Mouse (Mus musculus) cerebellum, postnatal 10 days (tissue): ENCODE results near the gene Fyttd1.
A peak's percentile ranks its signal among the peaks of the same experiment; 100 is the strongest.
"Not testable (repeated sequence)": the region's sequence is repeated elsewhere in the genome, so short reads cannot be mapped to it uniquely, and the experiment has no call there.

ENCODE experiments used
- DNase-seq, 2 experiments: peaks; one replicate each; pipeline ENCODE4 v3.0.0; 2021; ENCODE audit warnings: mixed read lengths in 2 of 2

The Fyttd1 gene

DNA sequence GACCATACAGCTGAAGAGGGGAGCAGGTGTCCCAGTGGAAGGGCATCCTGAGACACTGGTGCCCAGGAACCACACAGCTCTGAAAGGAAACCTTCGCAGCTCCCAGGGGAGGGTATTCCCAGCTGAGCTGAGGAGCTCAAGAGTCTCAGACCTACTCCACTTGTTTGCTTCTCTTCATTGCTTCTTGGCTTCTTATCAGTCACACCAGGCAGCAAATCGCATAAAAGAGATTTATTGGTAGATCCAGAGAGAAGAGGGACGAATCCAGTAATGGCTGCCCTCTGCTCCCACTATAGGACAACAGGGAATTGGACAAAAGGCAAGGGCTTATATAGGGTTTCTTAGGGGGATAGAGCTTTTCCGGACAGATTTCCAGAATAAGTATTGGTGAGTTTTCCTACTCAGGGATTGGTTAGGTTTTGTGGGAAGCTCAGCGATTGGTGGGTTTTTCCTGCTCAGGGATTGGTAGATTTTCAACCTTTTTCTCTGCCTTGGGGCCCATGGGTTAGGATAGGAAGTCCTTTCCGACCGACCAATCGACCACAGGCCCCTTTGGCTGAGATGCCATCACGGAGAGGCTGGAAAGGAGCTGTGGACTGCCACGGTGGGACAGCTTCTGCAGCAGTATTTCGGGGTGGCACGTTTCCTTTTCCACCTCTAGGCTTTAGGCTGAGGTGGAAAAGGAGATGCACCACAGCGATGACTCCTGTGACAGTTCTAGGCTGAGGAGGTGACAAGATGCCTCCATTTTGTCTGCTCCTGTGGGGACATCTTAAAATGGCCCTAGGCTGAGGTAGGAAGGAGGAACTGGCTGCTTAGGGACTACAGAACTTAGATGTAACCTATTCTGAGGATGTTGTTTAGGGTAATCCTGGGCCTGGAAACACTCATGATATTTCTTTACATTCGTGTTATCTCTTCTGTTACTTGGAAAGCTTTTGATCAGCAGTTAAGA is 1.9 kb downstream of the Fyttd1 start:
- no peak for DNase-seq

DNA sequence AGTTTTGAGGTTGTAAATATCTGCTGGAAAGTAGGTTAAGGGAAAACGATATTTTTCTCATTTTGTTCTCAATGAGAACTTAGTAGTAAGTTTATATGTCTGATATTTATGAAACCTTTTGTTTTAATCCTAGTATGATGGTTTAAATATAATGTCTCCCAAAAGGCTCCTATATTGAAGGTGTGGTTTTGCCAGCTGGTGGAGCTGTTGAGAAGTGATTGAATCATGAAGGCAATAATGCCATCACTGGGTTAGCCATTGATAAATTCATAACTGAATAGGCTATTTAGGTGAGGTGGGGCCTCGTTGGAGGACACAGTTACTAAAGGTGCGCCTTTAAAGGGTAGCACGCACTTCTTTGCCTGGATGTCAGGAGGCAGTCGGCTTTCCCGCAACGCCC is 4.2 kb downstream of the Fyttd1 start:
- DNase-seq, result no peak

DNA sequence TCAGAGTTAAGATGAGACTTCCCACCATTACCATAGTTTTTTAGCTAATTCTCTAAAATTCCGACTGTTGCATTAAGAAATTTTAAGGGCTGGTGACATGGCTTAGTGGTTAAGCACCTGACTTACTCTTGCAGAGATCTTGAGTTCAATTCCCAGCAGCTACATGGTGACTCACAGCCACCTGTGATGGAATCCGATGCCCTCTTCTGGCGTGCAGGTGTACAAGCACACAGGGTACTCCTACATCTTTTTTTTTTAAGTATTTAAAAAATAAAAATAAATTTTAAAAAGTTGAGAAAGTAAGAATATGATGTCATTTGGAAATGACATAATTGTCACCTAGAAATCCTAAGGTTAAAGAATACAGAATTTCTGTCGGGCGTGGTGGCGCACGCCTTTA is 10.7 kb downstream of the Fyttd1 start:
- no peak for DNase-seq

DNA sequence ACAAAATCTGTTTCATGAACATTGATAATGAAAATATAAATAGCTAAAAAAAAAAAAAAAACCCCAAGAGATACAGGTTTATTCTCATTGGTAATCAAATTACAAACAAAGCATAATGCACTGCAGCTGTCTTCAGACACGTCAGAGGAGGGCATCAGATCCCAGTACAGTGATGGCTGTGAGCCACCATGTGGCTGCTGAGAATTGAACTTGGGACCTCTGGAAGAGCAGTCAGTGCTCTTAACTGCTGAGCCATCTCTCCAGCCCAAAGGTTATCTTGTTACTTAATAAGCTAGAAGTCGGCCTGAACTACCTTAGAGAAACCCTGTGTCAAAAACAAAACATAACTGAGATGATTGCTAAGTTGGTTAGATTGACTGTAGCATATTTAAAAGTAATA is 12.6 kb downstream of the Fyttd1 start:
- no peak for DNase-seq

DNA sequence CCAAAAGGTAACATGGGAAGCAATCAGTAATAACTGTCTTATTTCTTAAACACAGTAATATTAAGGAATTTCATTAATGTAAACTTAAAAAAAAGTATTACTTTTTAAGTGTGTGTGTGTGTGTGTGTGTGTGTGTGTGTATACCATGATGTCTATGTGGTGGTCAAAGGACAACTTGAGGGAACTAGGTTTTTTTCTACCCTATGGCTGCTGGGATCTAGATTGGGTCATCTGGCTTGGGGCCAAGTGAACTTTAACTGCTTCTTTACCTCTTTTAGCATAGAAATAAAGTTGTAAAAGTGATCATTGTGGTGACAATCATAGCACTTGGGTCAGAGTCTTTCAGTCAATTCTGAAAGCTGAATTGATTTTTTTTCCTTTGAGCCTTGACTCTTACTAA is 18.8 kb downstream of the Fyttd1 start:
- DNase-seq, result no peak

DNA sequence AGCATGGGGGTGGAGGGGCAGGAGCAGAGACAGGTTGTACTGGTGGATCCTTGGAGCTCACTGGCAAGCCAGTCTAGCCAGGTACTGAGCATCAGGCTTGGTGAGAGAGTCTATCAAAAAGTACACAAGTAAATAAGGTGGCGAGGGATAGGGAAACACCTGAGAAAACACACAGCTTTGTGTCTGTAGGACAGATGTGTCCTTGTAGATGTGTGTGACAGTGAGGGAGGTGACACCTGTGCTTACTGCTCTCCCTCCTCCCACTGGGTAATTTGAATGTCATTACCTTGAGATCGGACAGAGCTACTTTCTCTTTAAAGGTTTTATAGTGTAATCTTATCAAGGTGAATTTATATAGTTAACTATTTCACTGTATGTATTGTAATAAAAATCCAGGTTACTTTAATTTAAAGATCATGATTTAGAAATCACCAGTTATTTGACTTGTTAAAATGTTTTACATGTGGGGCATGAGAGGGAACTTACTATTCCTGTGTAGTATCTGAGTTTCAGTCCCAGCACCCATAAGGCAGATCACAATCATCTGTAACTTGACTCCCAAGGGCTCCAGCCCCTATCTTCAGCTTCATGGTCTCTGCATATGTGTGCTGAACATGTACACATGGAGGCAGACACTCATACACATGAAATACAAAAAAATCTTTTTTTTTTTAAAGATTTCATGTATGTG is 24.2 kb downstream of the Fyttd1 start:
- DNase-seq, result no peak

DNA sequence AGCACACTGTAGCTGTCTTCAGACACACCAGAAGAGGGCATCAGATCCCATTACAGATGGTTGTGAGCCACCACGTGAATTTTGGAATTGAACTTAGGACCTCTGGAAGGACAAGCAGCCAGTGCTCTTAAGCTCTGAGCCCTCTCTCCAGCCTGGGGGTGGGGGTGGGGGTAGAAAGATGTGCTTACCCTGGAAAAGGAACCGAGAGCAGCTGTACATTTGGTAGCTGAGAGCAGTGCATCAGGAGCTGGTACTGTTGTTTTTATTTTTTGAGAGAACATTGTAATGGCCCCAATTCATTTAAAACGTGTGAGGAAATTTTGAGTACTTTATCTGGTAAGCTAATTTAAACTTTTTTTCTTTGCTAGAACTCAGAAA is 24.7 kb downstream of the Fyttd1 start:
- no peak for DNase-seq

DNA sequence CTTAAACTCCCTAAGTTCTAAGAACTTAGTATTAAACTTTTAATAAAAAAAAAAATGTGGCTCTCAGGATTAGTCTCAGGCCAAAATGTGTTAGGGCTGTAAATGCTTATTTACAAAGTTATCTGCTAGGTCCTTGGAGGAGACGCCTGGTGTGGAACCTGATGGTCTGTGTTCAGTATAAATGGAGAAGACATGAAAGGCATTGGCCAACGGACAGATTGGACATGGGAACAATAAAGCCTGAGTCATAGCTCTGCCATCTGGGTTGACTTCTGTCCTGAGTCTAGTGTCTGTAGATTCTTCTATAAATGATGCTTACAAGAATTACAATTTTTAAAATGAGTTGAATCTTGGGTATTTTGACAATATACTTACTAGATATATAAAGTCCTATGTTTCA is 28.9 kb downstream of the Fyttd1 start:
- DNase-seq, result no peak

DNA sequence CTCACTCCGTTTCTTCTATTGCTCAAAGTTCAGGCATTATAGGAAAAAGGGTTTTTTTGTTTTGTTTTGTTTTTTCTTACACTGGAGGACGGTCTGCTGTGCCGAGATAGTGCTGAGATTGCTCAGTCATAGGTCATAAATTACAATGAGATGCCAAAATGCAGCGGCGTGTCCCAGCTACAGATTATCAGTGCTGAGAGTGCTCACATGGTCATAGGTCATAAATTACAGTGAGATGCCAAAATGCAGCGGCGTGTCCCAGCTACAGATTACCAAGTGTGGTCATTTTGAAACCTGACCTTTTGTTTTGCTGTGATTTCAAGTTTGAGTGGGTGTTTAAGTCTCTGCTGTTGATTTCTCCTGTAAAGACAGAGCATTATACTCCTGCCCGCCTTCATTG is 29.4 kb downstream of the Fyttd1 start:
- no peak for DNase-seq

DNA sequence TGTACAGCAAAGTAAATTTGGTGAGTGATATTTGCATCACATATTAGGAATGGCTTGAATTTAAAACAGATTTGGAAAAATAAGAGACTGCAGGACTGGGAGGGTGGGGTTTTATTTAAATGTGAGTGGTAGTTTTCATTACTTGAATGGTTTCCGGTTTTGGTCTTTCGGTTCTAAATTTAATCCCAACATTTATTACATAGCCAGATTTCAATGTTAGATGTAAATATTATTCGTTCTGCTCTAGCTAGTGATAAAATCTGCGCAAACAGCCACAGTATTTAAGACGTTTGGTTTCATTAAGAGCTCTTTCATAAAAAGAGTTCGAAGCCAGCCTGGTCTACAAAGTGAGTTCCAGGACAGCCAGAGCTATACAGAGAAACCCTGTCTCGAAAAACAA is 35.9 kb downstream of the Fyttd1 start:
- DNase-seq, result no peak

DNA sequence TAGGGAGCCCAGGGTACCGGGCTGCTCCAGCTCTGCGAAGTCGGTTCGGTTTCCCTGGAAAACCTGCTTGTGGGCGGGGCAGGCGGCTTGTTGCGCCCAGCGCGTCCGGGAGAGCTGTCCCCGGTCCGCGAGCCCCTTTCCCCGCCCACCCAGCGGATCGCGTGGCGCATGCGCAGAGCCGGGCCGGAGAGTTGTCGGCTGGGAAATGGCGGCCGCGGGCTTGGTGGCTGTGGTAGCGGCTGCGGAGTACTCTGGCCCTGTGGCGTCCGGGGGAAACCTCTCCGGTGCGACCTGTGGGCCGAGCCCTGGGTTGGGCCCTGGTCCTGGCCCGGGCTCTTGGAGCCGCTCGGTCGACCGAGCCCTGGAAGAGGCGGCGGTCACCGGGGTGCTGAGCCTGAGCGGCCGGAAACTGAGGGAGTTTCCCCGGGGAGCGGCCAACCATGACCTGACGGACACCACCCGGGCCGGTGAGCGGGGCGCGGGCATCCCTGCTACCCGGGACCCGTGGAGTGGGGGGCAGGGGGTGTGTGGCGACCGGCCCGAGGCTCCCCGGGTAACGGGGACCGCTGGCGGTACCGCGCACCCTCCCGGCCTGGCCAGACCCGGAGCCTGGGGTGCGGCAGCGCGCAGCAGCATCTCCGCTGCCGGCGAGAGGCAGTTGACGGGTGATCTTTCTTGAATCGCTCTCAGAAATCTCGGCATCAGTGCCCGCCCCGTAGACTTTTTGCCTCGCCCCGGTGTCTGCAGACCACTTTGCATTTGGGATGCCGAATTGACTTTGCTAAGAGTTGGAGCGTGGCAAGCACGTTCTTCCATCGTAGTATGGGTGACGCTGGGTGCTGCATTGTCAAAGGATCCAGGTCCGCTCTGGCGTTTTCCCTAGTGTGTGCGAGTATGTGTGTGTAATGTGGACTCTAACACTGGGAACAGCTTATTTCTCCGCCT is 36.9 kb downstream of the Fyttd1 start, which contains the start of gene Lrch3:
TSS of gene Lrch3 (plus strand) at position 164 of the 945 bp plus-strand sequence.
- DNase-seq, result peak; percentile 98 to 99

DNA sequence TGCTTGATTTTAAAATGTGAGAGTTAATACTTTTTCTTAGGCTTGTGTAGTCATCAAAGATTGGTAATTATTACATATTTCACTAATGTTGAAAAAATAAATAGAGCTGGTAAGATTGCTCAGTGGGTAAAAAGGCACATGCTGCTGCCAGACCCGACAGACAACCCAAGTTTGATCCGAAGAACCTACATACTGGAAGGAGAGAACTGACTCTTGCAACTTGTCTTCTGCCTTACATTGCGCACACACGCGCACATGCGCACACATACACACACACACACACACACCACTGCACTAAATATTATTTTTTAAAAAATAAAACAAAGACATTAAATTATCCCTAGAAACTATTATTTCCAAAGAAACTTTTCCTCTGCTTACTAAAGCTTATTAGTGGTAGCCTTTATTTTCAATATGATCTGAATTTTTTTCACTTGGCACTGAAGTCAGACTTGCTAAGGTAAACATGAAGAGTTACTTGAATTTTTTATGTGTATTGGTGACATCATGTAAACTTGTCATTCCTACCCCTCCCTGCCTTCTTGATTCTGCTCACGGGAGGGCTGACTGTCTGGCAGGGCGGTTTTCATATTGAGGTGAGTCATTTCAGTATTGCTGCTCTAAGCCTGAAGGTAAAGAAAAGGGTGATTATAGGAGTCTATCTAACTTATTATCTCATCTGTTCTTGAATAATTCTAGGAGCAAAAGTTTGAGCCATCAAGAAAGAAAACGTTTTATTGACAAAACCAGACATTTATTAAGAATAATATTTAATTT is 38.2 kb downstream of the Fyttd1 start:
- DNase-seq, result no peak

DNA sequence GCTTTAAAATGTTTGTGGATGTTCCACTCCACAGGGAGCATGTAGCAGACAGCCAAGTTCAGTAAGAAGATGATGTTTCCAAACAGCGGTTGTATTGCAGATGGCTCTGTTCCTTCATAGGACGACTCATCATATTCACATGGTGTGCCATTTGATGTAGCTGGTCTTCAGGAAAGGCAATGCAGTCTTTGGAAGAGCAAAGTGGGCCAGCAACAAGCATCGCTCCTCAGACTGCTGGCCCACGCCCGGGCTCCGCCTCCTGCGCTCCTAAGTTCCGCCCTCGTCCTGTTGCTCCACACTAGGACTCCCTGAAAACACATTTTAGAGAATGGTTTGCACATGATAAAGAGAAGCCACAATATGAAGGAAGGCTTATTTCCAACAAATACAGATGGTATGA is 49.3 kb downstream of the Fyttd1 start:
- DNase-seq, result not testable (repeated sequence)

DNA sequence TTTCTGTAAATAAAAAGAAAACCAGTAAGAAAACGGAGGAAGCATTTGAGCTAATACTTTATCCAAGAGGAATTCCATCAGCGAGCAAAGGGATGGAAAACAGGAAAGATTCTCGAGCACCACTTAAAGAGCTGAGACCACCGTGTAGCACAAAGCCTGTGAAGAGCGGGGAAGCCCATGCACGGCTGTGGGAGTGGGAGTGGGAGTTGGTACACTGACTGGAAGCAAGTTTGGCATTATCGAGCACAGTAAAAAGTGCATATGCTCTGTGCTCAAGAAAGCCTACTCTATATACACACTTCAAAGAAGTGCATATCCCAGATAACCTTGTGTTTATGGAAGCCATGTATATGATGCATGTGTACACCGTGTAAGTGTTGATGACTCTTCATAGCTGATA is 49.7 kb downstream of the Fyttd1 start:
- no peak for DNase-seq

DNA sequence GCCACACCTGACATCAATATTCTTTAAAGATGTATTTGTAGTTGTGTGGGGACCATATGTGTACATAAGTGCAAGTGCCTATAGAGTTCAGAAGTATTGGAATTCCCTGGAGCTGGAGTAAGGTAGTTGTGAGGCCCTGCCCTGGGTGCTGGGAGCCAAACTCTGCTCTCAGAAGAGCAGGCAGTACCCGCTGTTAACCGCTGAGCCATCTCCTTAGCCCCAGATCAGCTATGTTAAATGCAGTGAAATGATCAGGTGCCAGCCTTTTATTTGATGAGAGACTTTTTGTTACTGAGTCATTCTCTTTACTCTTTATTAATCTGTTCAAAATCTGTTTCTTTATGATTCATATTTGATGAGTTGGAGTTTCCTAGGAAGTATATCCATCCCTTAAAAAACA is 52.6 kb downstream of the Fyttd1 start:
- DNase-seq, result no peak

DNA sequence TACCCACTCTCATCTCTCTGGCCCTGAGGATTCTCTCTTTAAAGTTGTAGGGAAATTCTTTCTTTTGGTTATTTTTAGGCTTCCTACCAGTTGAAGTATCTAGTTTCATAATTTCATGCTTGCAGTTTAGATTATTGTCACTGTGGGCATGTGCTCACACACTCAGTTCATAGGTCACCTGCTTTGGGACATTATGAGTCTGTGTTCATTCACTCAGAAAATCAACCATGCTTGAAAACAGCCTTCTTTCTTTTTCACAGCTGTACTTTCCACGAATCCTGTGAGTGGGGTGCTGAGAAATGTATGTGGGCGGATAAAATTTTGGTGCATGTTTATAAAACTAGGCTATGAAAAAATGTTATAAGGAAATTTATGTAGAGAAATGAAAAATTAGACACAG is 57.2 kb downstream of the Fyttd1 start:
- no peak for DNase-seq

DNA sequence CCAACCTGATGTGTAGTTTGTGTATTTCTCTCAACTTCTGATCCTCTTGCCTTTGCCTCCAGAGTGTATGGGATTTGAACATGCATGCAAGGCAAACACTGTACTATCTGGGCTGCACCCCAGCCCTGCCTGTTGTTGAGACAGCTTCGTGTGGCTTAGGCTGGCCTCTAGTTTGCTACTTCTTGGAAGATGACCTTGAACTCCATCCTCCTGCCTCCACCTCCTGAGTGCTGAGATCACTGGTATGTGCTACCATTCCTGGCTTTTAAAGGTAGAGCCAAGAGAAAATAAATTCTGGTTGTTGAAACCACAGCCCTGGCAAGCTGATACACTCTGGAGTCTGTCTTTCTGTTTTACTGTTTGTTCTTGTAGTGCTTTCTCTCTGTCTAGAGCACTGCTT is 57.8 kb downstream of the Fyttd1 start:
- DNase-seq, result no peak

DNA sequence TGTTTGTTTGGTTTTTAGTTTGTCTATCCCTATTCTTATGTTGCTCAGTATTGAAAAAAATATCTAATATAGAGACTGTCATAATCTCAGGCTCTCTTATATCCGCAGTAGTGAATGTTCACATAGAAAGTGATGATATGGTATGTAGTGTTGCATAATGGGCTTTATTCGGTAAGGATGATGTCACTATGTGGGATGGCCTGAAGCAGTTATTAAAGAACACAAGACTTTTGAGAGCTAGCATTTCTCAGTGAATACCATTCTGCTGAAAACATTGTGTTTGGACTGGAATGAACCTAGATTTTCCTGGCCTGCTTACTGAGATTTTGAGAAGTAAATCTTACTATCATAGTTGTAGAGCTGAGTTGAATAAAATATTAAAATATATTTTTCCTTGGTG is 60.1 kb downstream of the Fyttd1 start:
- no peak for DNase-seq

DNA sequence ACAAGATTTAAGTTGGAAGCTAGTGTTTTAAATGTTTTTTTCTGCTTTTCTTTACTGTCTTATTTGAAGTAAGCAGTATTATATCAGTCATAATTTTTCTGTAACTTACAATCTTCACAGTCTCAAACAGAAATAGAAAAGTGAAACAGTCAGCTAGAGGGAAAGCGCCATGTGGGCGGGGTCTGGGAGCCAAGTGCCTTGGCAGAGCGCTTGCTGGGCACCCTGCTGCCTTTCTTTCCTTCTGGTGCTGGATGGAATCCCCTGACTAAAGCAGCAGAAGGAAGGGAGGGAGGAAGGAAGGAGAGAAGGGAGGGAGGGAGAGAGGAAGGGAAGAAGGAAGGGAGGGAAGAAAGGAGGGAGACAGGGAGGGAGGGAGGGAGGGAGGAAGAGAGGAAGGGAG is 62.0 kb downstream of the Fyttd1 start:
- peak; percentile 75 to 83 for DNase-seq

DNA sequence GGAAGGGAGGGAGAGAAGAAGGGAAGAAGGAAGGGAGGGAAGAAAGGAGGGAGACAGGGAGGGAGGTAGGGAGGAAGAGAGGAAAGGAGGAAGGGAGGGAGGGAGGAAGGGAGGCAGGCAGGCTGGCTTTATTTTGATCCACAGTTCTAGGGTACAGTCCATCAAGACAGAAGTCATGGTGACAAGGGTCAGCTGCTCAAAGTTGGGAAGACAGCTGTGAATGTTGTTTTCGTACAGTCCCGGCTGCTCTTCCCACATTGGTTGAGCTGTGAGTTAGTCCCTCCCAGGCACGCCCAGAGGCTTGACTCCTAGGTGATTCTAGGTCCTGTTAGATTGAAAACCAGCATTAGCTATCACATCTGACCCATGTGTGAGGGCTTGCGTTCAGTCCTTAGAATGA is 62.4 kb downstream of the Fyttd1 start:
- DNase-seq, result not testable (repeated sequence)

DNA sequence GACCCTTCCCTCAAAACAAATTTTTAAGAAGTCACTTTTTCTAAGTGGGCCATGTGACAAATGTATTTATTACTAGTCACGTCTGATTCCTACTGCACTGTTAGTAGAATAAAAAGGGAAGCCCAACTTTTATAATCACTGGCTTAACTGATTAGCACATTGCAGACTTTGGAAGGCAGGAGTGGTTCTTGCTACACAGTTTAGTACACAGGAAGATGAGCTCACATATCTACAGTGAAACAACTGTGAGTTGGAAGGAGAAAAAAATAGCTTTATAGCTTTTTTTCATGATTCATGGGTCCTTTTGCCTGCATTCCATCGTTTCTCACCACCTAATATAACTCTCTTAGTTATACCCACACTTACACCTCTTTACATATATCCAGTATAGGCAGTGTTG is 63.9 kb downstream of the Fyttd1 start:
- DNase-seq, result not testable (repeated sequence)

DNA sequence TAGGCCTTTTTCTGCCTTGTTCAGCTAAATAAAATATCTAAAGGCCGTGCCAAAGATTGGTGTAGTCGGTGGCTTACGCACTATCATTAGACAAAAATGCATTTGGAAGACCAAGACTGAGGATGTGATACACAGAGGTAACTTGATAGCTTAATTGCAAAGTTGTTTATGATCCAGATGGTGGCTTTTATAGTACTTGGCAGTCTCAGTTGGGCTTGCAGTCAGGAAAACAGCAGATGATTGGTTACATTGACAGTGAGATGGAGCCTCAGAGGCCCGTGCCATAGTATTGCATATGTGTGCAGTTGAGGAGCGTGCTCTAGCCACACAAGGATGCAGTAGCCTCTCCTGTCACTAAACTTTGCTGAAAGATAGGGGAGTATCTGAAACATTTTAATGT is 65.4 kb downstream of the Fyttd1 start:
- DNase-seq, result no peak
